Mouse (Mus musculus) left cerebral cortex, postnatal 36 days (tissue): ENCODE measurements around the gene Nppb. TPM values are rescaled to one million over a fixed set of nuclear protein-coding genes. Genes with fewer than 3 reads are reported as not detected.

ENCODE experiments used
- DNase-seq, 2 experiments: peaks; one replicate each; pipeline ENCODE4 v3.0.0; 2021 to 2022; ENCODE audit warnings: low spot score in 2 of 2, mixed read lengths in 1 of 2
- intact Hi-C: fragments of 180-260 bp; cut with DNase I; formaldehyde crosslinking; loops from one replicate; pipeline ENCODE4 v1.15.1; 2025
- total RNA-seq, 2 experiments: library from RNA; stranded (reverse); gene quantifications; 2 replicates each; pipeline ENCODE4 v1.2.3; 2021

Nppb gene
- total RNA-seq = not detected

DNA sequence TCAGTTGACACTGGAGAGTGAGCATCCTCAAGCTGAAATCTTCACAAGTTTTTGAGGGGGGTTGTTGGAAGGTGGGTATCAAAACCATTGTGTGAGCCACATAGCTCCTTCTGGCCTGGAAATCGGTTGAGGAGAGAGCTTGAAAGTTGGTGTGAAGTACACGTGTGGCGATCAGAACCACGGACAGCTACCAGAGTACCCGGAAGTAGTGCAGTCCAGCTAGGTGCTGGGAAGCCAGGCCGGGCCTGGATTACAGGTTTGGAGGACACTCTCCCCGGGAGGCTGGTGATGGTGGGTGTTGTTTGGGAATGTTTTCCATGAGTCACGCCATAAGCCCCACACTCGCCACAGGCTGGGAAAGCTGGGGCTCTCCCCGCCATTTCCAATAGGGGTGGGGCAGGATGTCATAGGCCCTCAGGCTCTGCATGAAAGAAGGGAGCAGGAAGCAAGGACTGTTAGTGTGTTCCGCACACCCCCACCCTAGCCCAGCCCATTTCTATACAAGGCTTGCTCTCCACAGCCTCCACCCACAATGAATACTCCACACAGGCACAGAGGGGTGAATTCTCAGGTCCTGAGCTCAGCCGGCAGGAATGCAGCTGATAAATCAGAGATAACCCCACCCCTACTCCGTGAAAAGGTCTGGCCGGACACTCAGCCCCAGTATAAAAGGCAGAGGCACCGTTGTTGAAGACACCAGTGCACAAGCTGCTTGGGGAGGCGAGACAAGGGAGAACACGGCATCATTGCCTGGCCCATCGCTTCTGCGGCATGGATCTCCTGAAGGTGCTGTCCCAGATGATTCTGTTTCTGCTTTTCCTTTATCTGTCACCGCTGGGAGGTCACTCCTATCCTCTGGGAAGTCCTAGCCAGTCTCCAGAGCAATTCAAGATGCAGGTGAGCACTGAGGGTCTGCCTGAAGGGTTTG lies at the start of gene Nppb:
Nppb (plus strand) TSS at position 584 of the 928 bp plus-strand sequence.
- intact Hi-C loops = no loop called here
- DNase-seq = no peak

GRCm38 (mm10) chr4:147935904-147936303 lies 49.7 kb upstream of the Nppb start:
- intact Hi-C loops = no loop called here

GRCm38 (mm10) chr4:147936331-147936954 lies 49.1 kb upstream of the Nppb start, which contains the start of gene Plod1:
Gene Plod1, minus strand, starts transcription at chr4:147936767.
- DNase-seq = peak; percentile 70 to 72
- intact Hi-C loops = no loop called here

More at GRCm38 (mm10) chr4:147935904-147936303, 49.7 kb upstream of the Nppb start:
- no peak for DNase-seq

DNA sequence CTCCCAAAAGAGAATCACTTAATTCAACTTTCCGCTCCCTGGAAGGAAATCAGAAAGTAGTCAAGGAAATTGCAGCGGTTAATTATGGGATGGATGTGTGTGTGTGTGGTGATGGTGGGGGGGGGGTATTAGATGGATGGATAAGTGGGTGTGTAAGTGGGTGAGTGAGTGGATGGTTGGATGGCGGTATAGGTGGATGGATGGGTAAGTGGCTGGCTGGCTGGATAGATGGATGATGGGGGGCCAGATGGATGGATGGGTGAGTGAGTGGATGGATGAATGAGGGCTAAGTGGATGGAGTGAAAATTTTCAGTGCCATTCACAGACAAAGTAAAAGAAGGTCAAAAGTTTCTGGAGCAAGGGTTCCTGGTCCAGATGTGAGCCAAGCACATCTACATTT lies 48.6 kb upstream of the Nppb start:
- intact Hi-C loops = no loop called here
- DNase-seq = no peak

DNA sequence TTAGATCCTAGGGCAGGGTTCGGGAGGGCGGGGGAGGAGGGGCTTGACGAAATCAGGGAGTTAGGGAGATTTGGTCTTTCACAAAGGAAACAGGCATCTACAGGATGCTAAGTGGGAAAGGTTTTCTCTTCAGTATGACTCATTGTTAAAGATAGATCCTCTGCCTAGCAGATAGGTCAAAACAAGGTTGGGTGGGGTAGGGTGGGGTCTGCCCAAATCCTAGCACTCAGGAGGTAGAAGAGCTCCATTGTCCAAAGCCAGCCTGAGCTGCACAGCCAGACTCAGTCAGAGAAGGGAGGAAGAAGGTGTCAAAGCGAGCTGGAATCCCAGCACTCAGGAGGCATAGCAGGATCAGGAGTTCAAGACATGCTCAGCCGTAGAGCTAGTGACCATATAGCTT lies 48.1 kb upstream of the Nppb start:
- no peak for DNase-seq
- intact Hi-C loops = no loop called here

DNA sequence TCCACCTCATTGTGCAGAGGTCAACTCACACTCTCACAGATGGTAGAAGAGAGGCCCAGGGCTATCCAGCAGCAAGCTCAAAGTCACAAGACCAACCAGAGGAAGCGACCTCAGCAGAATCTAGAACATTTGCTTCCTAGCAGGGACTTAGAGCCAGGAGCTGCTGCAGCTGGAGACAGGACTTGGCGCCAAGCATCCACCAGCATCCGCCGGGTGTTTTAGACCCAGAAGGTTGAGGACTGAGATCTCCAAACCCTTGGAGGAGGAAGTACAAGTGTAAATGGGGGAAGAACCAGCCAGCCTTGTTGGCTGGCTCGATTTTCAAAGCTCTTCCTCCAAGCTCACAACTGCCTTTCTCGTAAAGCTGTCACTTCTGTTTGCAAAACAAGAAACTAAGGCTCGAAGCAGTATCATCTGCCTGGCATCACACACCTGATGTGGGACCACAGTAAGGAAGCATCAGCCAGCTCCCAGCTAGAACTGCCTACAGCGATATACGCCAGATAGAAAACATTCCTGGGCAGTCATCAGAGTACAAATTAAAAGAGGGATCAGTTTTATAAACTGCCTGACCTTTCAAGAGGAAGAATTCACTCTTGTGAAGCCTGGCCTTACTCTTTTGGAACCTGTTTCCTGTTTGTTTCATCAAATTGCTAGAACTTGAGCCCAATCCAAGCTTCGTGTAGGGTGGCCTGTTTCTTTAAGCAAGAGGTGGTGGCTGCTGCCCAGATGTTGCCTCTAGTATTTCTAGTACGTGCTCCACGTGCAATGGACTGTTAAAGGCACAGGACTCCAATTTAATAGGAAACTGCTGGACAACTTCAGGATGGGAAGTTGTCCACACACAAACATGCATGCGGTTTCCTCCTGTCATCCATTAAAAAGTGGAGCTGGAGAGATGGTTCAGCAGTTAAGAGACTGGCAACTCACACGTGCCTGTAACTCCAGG lies 47.2 kb upstream of the Nppb start:
- DNase-seq = no peak
- intact Hi-C loops = no loop called here

- intact Hi-C loops = no loop called here
- peak in 1 of 2 experiments; percentile 23 for DNase-seq
These were observed 45.5 kb upstream of the Nppb start for GRCm38 (mm10) chr4:147940111-147940510.

DNA sequence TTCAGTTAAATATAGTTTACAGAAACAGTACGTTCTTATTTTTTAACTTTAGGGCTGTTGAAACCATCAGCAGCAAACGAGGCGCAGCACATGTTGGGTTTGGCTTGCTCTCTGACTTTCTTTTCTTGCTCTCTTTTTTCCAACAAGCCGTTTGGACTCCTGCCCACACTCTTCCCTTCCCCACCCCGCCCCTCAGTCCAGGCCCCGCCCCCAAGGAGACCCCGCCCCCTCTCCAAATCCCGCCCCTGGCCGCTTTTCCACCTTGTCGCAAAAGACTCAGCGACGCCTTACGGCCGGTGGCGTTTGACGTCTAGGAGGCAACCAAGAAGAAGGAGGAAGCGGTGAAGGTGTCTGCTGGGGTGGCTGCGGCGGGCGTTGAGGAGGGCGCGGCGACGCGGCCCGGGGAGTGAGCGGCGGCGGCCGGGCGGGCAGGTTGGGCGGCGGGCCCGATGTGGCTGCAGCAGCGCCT lies 45.0 kb upstream of the Nppb start, which contains the start of gene 2510039O18Rik:
2510039O18Rik (plus strand) TSS at position 320 of the 469 bp plus-strand sequence.
- intact Hi-C loops = no loop called here
- peak; percentile 82 to 86 for DNase-seq

DNA sequence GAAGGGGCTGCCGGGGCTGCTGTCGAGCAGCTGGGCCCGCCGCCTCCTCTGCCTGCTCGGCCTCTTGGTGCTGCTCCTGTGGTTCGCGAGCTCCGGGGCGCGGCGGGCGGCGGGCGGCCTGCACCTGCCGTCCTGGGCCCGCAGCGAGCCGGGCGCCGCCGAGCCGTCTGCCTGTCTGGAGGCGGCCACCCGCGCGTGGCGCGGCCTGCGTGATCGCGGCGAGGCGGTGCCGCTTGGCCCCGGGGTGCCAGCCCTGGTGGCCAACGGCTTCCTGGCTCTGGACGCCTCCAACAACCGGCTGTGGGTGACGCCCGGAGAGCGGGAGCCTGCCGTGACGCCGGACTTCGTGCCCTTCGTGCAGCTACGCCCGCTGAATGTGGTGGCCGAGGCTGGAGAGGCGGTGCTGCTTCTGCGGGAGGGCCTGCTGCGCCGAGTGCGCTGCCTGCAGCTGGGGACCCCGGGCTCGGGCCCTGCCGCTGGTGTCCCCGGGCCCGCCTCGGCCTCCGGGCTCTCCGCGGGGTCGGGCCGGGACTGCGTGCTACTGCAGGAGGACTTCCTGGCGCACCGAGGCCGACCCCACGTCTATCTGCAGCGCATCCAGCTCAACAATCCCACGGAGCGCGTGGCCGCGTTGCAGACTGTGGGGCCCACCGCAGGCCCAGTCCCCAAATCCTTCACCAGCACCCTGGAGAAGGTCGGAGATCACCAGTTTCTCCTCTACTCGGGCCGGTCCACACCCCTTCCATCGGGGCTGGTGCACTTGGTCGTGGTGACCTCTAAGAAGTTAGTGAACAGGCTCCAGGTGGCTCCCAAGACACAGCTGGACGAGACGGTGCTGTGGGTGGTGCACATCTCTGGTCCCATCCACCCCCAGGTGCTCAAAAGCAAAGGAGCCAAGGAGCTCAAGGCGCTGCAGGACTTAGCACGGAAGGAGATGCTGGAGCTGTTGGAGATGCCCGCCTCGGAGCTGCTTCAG lies 44.3 kb upstream of the Nppb start:
- intact Hi-C loops = no loop called here
- no peak for DNase-seq

DNA sequence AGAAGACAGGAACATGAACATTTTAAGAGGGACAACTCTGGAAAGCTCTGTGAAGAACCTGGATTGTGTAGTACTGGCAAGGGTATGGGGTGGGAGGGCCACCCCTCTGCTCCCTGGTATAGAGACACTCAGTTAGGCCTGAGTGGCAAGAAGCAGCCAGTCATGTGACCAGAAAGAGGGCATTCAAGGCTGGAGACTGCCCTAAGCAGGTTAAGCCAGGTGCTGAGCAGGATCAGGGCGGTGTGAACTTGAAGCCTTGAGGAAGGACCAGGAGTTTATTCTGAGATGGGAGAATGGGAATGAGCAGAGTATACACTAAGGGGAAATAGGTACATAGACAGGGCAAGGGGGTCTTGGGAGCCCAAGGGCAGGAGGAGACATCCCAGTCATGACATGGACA lies 42.6 kb upstream of the Nppb start:
- no peak for DNase-seq
- intact Hi-C loops = no loop called here

DNA sequence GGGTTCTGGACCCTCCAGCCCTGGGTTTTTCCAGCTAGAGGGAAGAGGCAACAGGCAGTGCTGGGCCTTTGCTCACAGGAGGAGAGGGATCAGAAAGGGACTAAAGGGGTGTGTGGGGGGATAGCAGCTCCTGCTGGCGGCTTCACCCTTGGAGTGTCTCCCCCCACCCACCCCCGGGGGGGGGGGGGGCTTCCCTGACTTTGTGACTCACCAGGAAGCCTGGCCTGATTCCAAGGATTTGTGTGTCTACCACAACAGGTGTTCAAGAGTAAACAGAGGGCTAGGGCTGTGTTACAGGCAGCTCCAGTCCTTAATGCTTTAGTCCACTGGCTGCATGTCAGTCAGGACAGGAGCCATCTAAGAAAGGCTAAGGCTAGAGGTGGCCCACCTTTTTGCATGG lies 38.1 kb upstream of the Nppb start:
- intact Hi-C loops = no loop called here
- no peak for DNase-seq

DNA sequence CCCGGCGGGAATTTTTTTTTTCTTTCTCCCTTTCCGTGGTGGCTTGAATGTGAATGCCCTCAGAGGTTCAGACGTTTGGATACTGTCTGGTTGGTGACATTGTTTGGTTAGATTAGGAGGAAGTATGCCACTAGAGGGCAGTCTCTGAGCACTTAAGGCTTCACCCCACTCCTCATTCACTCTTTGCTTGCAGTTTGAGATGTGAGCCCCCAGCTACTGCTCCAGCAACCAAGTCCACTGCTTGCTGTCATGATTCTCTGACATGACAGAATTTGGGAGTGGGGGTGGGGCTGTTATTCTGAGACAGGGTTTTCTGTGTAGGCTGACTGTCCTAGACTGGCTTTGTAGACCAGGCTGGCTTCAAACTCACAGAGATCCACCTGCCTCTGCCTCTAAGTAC lies 32.0 kb upstream of the Nppb start:
- intact Hi-C loops = loop anchor here (2.0 kb wide), 1 partner anchor 55 kb away; no protein-coding TSS in a partner anchor
- DNase-seq = no peak

DNA sequence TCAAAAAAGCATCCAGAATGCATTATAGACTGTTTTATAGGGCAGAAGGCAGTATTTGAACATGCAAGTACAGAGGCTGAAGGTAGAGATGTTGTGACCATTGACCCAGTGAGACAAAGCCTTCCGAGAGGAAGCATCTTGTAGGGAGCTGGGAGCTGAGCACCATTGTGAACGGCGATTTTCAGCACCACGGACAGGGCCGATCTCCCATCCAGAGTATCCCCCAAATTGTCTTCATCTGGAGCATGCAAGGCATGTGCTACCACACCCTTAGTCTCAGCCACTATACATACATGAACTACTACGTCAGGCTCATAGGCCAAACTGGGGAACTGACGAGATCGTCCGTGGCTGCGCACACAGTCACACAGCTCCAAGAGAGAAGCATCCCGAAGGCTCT lies 28.4 kb upstream of the Nppb start:
- intact Hi-C loops = no loop called here
- no peak for DNase-seq

GRCm38 (mm10) chr4:147959881-147960831 lies 25.4 kb upstream of the Nppb start:
- intact Hi-C loops = no loop called here

DNA sequence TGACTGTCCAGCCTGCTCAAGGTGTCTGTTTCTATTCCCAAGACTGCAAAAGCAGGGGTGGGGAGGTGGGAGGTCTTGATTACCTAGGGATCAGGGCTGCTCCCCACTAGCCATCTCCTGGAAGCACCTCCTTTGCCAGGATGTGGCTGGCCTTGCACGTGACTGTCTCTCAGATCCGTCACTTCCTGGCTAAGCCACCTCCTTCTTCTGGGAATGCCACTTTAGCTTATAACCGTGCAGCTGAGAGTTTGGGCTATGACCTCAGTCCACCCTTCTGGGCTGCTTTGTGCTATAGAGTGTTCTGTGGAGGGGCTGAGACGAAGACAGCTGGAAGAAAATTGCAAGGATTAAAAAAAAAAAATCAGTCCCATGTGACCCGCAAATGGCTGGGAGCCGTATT lies 22.8 kb upstream of the Nppb start:
- DNase-seq = no peak
- intact Hi-C loops = no loop called here

More at GRCm38 (mm10) chr4:147959881-147960831, 25.4 kb upstream of the Nppb start:
- peak; percentile 28 to 45 for DNase-seq

GRCm38 (mm10) chr4:147963623-147964022 lies 22.0 kb upstream of the Nppb start:
- DNase-seq = no peak
- intact Hi-C loops = no loop called here

DNA sequence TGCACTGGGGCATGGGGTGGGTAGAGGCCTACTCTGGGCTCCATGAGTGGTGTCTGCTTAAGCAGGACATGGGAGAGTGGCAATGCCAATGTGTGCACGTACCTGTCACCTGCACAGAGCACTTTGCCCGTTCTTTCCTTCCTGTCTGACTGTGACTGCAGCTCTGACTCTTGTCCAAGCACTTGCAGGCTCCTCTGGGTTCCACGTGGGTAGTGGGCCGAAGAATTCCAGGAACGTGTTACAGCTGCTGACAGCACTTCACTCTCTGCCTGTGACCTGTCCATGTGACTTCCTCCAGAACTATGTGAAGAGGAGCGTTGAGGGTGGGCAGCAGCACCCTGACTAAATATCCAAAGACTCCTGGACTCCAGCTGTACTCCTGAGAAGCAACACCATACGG lies 19.9 kb upstream of the Nppb start:
- no peak for DNase-seq
- intact Hi-C loops = no loop called here
